Mouse (Mus musculus) lung, embryonic 16.5 days (tissue): ENCODE measurements around the gene Hacd4. TPM values are rescaled to one million over a fixed set of nuclear protein-coding genes. Genes with fewer than 3 reads are reported as not detected.

Source experiments
- ATAC-seq: fragments of 200-750 bp; cut with Nextera tagmentation; 2 replicates; pipeline ENCODE4 v1.8.0; 2017; ENCODE audit warnings: low read depth, mild to moderate bottlenecking, moderate library complexity
- H3K27ac ChIP-seq: fragments of 300-500 bp; sonication (generic); 2 replicates; pipeline ENCODE4 v1.5.1; 2014; ENCODE audit warnings: mild to moderate bottlenecking, control low read depth, low read length
- H3K27me3 ChIP-seq: fragments of 300-500 bp; sonication (generic); 2 replicates; pipeline ENCODE4 v1.6.1; 2014; ENCODE audit warnings: low read depth, low read length, mixed read lengths; ENCODE audit not compliant: control insufficient read depth, insufficient read depth
- H3K36me3 ChIP-seq: fragments of 300-500 bp; sonication (generic); 2 replicates; pipeline ENCODE4 v1.6.1; 2014; ENCODE audit warnings: low read length; ENCODE audit not compliant: control insufficient read depth, insufficient read depth
- H3K4me1 ChIP-seq: fragments of 300-500 bp; sonication (generic); replicated peaks from 2 replicates; pipeline ENCODE4 v1.6.1; 2014; ENCODE audit warnings: low read length, mixed read lengths; ENCODE audit not compliant: control insufficient read depth, insufficient read depth
- H3K4me2 ChIP-seq: fragments of 300-500 bp; sonication (generic); 2 replicates; pipeline ENCODE4 v1.6.1; 2014; ENCODE audit warnings: low read depth, low read length, control low read depth
- H3K4me3 ChIP-seq: fragments of 300-500 bp; sonication (generic); 2 replicates; pipeline ENCODE4 v1.5.1; 2014; ENCODE audit warnings: mild to moderate bottlenecking, low read length, control low read depth
- H3K9ac ChIP-seq: fragments of 300-500 bp; sonication (generic); 2 replicates; pipeline ENCODE4 v1.6.1; 2014; ENCODE audit warnings: low read length, control low read depth
- H3K9me3 ChIP-seq: fragments of 300-500 bp; sonication (generic); 2 replicates; pipeline ENCODE4 v1.6.1; 2016; ENCODE audit warnings: low read length; ENCODE audit not compliant: control insufficient read depth
- WGBS: fragments of 180-500 bp; shearing (Covaris S2); extraction: QIAGEN DNeasy Blood & Tissue Kit; methylation state at CpG from one replicate; pipeline ENCODE4 v1.1.7; 2014; 5-methylcytosine and 5-hydroxymethylcytosine counted together
- polyA plus RNA-seq: library from polyadenylated mRNA; unstranded; fragments of >200 nt; fragmentation: Nextera tagmentation; extraction: Ambion mirVana; gene quantifications from 2 replicates; pipeline ENCODE4 v1.2.1, GENCODE M21; 2015

The Hacd4 gene
- polyA plus RNA-seq, 1 experiment from 2014 or later, result 9.4 TPM

DNA sequence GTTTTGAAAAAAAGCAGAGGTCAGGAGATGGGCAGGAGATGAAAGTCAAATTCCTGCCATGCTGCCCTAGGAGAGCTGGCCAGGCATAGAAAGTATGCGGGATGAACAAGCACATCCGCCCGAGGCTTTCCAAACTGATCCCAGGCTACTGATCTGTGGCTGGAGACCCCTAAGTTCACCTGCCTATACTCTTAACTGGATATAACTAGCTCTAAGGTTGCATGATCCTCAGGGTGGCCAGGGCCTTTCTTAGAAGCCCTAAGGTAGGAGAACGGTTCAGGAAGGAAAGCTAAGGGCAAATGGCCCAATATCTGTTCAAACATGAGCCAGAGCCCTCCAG lies 232 bp upstream of the Hacd4 start:
- H3K4me2 ChIP-seq, result peak overlapping the region; percentile 73
- WGBS, result 11% methylated on average over 4 of the region's 4 CpGs
- peak overlapping the region; percentile 52 for H3K4me3 ChIP-seq
- ATAC-seq, result no peak
- H3K27ac ChIP-seq, result no peak overlapping the region
- H3K9ac ChIP-seq, result peak overlapping the region; percentile 67; the same call in 1 of the 2 replicates
- no peaks in the 10 kb centered on the region for H3K36me3 ChIP-seq
- H3K4me1 ChIP-seq, result peaks cover 20% of the 10 kb centered on the region; the same call in 1 of the 2 replicates
- H3K27me3 ChIP-seq, result no peaks in the 10 kb centered on the region
- H3K9me3 ChIP-seq, result no peaks in the 10 kb centered on the region

DNA sequence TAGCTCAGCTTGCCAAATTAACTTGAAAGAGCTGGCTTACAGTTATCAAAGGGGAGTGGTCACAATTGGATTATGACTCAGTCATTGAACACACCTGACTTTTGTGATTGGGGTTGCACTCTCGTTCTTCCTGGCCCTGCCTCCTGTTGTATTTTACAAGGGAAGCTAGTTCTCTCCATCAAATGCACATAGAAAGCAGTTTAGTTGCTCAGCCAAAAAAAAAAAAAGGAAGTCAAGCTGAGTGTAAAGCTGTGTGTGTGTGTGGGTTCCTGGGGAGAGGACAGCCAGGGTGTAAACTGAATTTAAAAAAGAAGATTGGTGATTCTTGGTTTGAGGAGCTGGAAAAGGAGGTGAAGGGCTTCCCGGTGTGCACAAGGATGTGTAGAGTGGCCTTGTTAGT lies 811 bp downstream of the Hacd4 start:
- WGBS, result 29% methylated on average over 2 of the region's 2 CpGs
- H3K9me3 ChIP-seq, result no peaks in the 10 kb centered on the region
- no peak overlapping the region; the same call in 1 of the 2 replicates for H3K9ac ChIP-seq
- no peak for ATAC-seq
- no peaks in the 10 kb centered on the region for H3K27me3 ChIP-seq
- peak overlapping the region; percentile 52 for H3K4me3 ChIP-seq
- no peaks in the 10 kb centered on the region for H3K36me3 ChIP-seq
- H3K27ac ChIP-seq, result no peak overlapping the region
- H3K4me1 ChIP-seq, result peaks cover 20% of the 10 kb centered on the region; the same call in 1 of the 2 replicates
- H3K4me2 ChIP-seq, result peak overlapping the region; percentile 73

DNA sequence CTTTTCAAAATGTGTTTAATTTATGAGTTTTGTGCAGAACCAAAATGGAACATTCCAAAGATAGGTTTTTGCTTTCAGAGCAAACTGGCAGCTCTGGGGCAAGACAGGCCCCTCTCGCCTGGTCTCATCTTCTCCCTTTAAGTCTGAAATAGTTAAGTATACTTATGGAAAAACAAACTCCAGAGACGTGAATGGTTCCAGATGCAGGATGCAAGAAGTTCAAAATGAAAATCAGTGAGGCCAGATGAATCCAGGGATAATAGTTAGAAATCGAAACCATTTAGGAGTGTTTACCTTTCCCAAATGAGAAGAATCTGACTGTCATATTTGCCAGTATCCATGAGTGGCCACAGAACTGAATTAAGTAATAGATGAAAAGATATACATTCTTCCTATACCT lies 1.6 kb downstream of the Hacd4 start:
- Histone ChIP-seq H3K27me3 (no peaks in the 10 kb centered on the region), H3K4me1 (peaks cover 20% of the 10 kb centered on the region; the same call in 1 of the 2 replicates), H3K36me3 (no peaks in the 10 kb centered on the region), H3K4me3 (no peak overlapping the region), H3K9me3 (no peaks in the 10 kb centered on the region), H3K9ac (no peak overlapping the region), H3K27ac (no peak overlapping the region), H3K4me2 (no peak overlapping the region)
- no peak for ATAC-seq
- WGBS, result 59% methylated on average over 3 of the region's 3 CpGs

DNA sequence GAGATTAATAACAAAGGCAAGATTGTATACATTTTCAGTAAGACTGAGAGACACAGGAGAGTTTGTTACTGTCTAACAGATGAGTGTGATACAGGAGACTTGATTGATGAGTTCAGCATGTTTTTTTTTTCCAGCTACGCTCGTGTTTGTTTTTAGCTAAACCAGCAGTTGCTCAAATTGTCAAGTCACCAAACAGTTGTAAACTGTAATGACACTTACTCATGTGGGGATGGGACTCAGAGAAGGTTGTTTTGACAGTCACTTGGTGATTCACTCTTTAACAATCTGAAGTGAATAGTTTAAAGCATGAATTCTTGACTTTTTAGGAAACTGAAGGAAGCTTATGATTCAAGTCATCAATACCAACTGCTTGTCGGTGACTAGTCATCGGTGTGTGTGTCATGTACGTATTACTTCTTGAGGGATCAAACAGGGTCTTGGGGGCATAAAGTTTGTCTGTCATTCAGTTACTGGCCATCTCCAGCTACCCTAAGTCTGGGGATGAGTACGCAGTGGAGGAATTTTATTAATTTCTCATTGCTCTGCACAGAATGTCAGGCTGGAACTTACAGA lies 2.0 kb downstream of the Hacd4 start:
- Histone ChIP-seq H3K4me3 (no peak overlapping the region), H3K9me3 (no peaks in the 10 kb centered on the region), H3K4me1 (peaks cover 20% of the 10 kb centered on the region; the same call in 1 of the 2 replicates), H3K27ac (no peak overlapping the region), H3K4me2 (no peak overlapping the region), H3K9ac (no peak overlapping the region), H3K36me3 (no peaks in the 10 kb centered on the region), H3K27me3 (no peaks in the 10 kb centered on the region)
- no peak for ATAC-seq
- 55% methylated on average over 6 of the region's 6 CpGs for WGBS

DNA sequence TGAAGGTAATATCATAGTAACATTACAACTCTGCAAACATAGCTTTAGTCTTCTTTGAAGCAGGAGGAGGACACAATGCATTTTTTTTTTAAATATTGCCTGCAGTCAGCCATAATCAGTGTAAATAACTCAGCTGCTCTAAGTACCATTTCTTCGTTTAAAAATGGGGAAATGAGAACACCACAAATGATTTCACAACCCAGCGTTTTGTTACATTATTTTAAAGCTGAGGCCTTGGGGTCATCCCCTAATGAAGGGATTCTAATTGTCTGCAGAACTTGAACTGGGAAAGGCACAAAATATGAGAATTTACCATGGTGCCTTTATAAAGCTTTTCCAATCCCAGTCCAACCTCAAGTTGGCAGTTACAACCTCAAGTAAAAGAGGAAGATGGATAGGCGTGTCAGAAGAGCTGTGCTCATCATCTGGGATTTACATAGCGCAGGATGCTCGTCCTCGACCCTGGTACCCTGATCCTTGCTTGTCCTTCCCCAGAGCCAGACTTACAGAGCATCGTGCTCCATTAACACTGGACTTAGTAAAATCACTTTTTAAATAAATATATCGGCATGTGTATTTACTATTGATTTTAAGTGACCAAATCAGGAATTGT lies 6.2 kb downstream of the Hacd4 start:
- no peak overlapping the region for H3K27ac ChIP-seq

DNA sequence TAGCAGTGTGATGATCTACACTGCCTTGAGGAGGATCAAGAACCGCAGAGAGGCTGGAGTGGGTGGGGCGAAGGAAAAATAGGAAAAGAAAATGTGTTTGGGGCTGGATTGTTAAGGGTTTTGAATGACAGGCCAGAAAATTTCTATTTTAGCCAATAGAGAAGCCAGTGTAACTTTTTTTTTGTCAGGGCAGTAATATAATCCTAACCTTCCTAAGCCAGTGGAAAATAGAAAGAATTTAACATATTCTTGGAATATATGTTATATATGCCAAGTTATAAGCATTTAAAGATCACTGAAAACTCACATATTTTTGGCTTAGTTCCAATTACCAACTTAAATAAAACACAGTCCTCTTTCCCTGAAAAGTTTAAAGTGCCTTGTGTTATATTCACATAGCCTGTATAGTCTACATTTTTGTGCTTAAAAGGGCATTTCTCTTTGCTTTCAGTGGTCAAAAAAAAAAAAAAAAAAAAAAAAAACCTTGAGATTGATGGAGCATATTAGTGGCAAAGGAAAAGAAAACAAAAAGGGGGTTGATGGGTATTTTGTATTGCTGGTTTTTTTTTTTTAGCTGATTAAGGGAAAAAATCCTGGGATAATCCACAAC lies 11.0 kb downstream of the Hacd4 start:
- ATAC-seq, result no peak

More for the DNA sequence above, 6.2 kb downstream of the Hacd4 start:
- peaks cover 7% of the 10 kb centered on the region; the same call in 1 of the 2 replicates for H3K4me1 ChIP-seq
- H3K27me3 ChIP-seq, result no peaks in the 10 kb centered on the region
- no peak for ATAC-seq
- H3K36me3 ChIP-seq, result no peaks in the 10 kb centered on the region
- H3K9ac ChIP-seq, result no peak overlapping the region
- no peaks in the 10 kb centered on the region for H3K9me3 ChIP-seq
- no peak overlapping the region for H3K4me2 ChIP-seq
- 76% methylated on average over 8 of the region's 8 CpGs for WGBS
- no peak overlapping the region for H3K4me3 ChIP-seq

GRCm38 (mm10) chr4:88424563-88424962 lies 14.2 kb downstream of the Hacd4 start:
- Histone ChIP-seq H3K4me2 (no peak overlapping the region), H3K9ac (no peak overlapping the region), H3K9me3 (no peaks in the 10 kb centered on the region), H3K4me3 (no peak overlapping the region), H3K27ac (no peak overlapping the region), H3K36me3 (no peaks in the 10 kb centered on the region), H3K4me1 (no peaks in the 10 kb centered on the region), H3K27me3 (no peaks in the 10 kb centered on the region)
- ATAC-seq, result no peak

More for the DNA sequence above, 11.0 kb downstream of the Hacd4 start:
- no peak overlapping the region for H3K4me2 ChIP-seq
- no peaks in the 10 kb centered on the region for H3K9me3 ChIP-seq
- H3K4me1 ChIP-seq, result no peaks in the 10 kb centered on the region
- 72% methylated on average over 2 of the region's 2 CpGs for WGBS
- H3K27me3 ChIP-seq, result no peaks in the 10 kb centered on the region
- H3K9ac ChIP-seq, result no peak overlapping the region
- H3K36me3 ChIP-seq, result no peaks in the 10 kb centered on the region
- H3K27ac ChIP-seq, result no peak overlapping the region
- no peak overlapping the region for H3K4me3 ChIP-seq

- Histone ChIP-seq H3K27me3 (no peaks in the 10 kb centered on the region), H3K4me1 (no peaks in the 10 kb centered on the region), H3K9me3 (no peaks in the 10 kb centered on the region), H3K9ac (no peak overlapping the region), H3K27ac (no peak overlapping the region), H3K36me3 (no peaks in the 10 kb centered on the region; the same call in 1 of the 2 replicates), H3K4me3 (no peak overlapping the region), H3K4me2 (no peak overlapping the region)
- no peak for ATAC-seq
- 93% methylated on average over 5 of the region's 5 CpGs for WGBS
Measured at GRCm38 (mm10) chr4:88419378-88419777, 19.4 kb downstream of the Hacd4 start.

GRCm38 (mm10) chr4:88415017-88415416 lies 23.7 kb downstream of the Hacd4 start:
- Histone ChIP-seq H3K9ac (no peak overlapping the region), H3K27ac (no peak overlapping the region), H3K4me3 (no peak overlapping the region), H3K9me3 (no peaks in the 10 kb centered on the region), H3K4me2 (no peak overlapping the region), H3K27me3 (no peaks in the 10 kb centered on the region), H3K36me3 (no peaks in the 10 kb centered on the region; the same call in 1 of the 2 replicates), H3K4me1 (no peaks in the 10 kb centered on the region)
- WGBS, result 39% methylated on average over 2 of the region's 2 CpGs
- ATAC-seq, result no peak
